Mouse (Mus musculus): ENCODE data around the gene Ctr9. TPM values are rescaled to one million over a fixed set of nuclear protein-coding genes. Genes with fewer than 3 reads are reported as not detected.

Ctr9 gene
- 10 to 100 TPM; 12.6 to 12.9 TPM for total RNA-seq (2021)
- long read RNA-seq, experiment 1, full-length matches to known transcripts: 2 of 6 reads
- long read RNA-seq, experiment 1, partial matches to known transcripts: 2 of 6 reads
- long read RNA-seq, experiment 1, other reads (novel, unspliced or antisense): 2 of 6 reads
- long read RNA-seq, experiment 2, full-length matches to known transcripts: 3 of 5 reads
- long read RNA-seq, experiment 2, partial matches to known transcripts: 0 of 5 reads
- long read RNA-seq, experiment 2, other reads (novel, unspliced or antisense): 2 of 5 reads

- peak; percentile 86 to 95 for DNase-seq
- intact Hi-C loops (cut with DNase I): no loop called here
These were observed at the start of gene Ctr9 for GRCm38 (mm10) chr7:111028281-111029045. TSS of gene Ctr9 (plus strand) at chr7:111028951.

- intact Hi-C loops (cut with DNase I): no loop called here
- DNase-seq: no peak
These were observed 47.7 kb upstream of the Ctr9 start for GRCm38 (mm10) chr7:110981036-110981435.

- intact Hi-C loops (cut with DNase I): loop anchor here (2.0 kb wide), 1 partner anchor 33 kb away; no protein-coding TSS in a partner anchor
- DNase-seq: peak in 1 of 2 experiments; percentile 44
These were observed 46.6 kb upstream of the Ctr9 start, which contains the start of gene Mrvi1 for GRCm38 (mm10) chr7:110982053-110982705. TSS of gene Mrvi1 (minus strand) at chr7:110982461.

GRCm38 (mm10) chr7:110982764-110983163 is 46.0 kb upstream of the Ctr9 start:
- intact Hi-C loops (cut with DNase I): loop anchor here (2.0 kb wide), 1 partner anchor 32 kb away; no protein-coding TSS in a partner anchor
- DNase-seq: peak; percentile 33 to 42

GRCm38 (mm10) chr7:110983621-110984020 is 45.1 kb upstream of the Ctr9 start:
- intact Hi-C loops (cut with DNase I): loop anchor here (2.0 kb wide), 1 partner anchor 31 kb away; no protein-coding TSS in a partner anchor
- no peak for DNase-seq

GRCm38 (mm10) chr7:110985581-110986265 is 43.0 kb upstream of the Ctr9 start:
- no peak for DNase-seq
- intact Hi-C loops (cut with DNase I): no loop called here

- DNase-seq: no peak
- intact Hi-C loops (cut with DNase I): no loop called here
These were observed 40.7 kb upstream of the Ctr9 start for GRCm38 (mm10) chr7:110988081-110988480.

- intact Hi-C loops (cut with DNase I): no loop called here
These were observed 39.4 kb upstream of the Ctr9 start for GRCm38 (mm10) chr7:110989286-110989879.

GRCm38 (mm10) chr7:110990356-110991220 is 38.2 kb upstream of the Ctr9 start:
- intact Hi-C loops (cut with DNase I): no loop called here
- DNase-seq: no peak

More at GRCm38 (mm10) chr7:110989286-110989879, 39.4 kb upstream of the Ctr9 start:
- no peak for DNase-seq

GRCm38 (mm10) chr7:110991221-110991494 is 37.6 kb upstream of the Ctr9 start:
- intact Hi-C loops (cut with DNase I): no loop called here
- no peak for DNase-seq

GRCm38 (mm10) chr7:110998887-110999827 is 29.6 kb upstream of the Ctr9 start:
- intact Hi-C loops (cut with DNase I): no loop called here
- no peak for DNase-seq

- intact Hi-C loops (cut with DNase I): no loop called here
- no peak for DNase-seq
These were observed 24.5 kb upstream of the Ctr9 start for GRCm38 (mm10) chr7:111004136-111004840.

GRCm38 (mm10) chr7:111014039-111014605 is 14.6 kb upstream of the Ctr9 start:
- no peak for DNase-seq
- intact Hi-C loops (cut with DNase I): loop anchor here (2.0 kb wide), 2 partner anchors 31 to 85 kb away; partner anchors contain the start of gene Mrvi1

GRCm38 (mm10) chr7:111014893-111015292 is 13.9 kb upstream of the Ctr9 start:
- intact Hi-C loops (cut with DNase I): loop anchor here (1.0 to 5.0 kb wide), 4 partner anchors 32 to 288 kb away; partner anchors contain the start of gene Mrvi1
- peak; percentile 74 to 88 for DNase-seq

- intact Hi-C loops (cut with DNase I): loop anchor here (1.0 to 5.0 kb wide), 4 partner anchors 33 to 288 kb away; partner anchors contain the start of gene Mrvi1
These were observed 13.0 kb upstream of the Ctr9 start for GRCm38 (mm10) chr7:111015731-111016130.

GRCm38 (mm10) chr7:111016921-111017320 is 11.8 kb upstream of the Ctr9 start:
- intact Hi-C loops (cut with DNase I): loop anchor here (5.0 kb wide), 1 partner anchor 290 kb away; no protein-coding TSS in a partner anchor

More at GRCm38 (mm10) chr7:111015731-111016130, 13.0 kb upstream of the Ctr9 start:
- no peak for DNase-seq

GRCm38 (mm10) chr7:111020814-111021213 is 7.9 kb upstream of the Ctr9 start:
- DNase-seq: no peak
- intact Hi-C loops (cut with DNase I): no loop called here

More at GRCm38 (mm10) chr7:111016921-111017320, 11.8 kb upstream of the Ctr9 start:
- DNase-seq: no peak

All from gastrocnemius, postnatal 36 days (tissue).